Mouse (Mus musculus): ENCODE measurements around the gene Zfp992.
"Not testable (repeated sequence)": the region's sequence is repeated elsewhere in the genome, so short reads cannot be mapped to it uniquely, and the experiment has no call there.

GRCm38 (mm10) chr4:146474181-146474580 lies 25.4 kb downstream of the Zfp992 start:
- not testable (repeated sequence) for TF ChIP-seq POLR2A (IDR thresholded peaks at IDR 0.05; ENCODE audit: control insufficient read depth, low read depth, low read length); CTCF (IDR thresholded peaks at IDR 0.05; ENCODE audit: control insufficient read depth, insufficient read depth, insufficient replicate concordance, low read depth, low read length)

Data from testis, adult 2 months (tissue).